Mouse (Mus musculus) liver, embryonic 12.5 days (tissue): ENCODE results near the gene Cpne5. TPM values are rescaled to one million over a fixed set of nuclear protein-coding genes. Genes with fewer than 3 reads are reported as not detected.

Experiments
- ATAC-seq: fragments of 200-750 bp; cut with Nextera tagmentation; 2 replicates; pipeline ENCODE4 v1.8.0; 2017; ENCODE audit warnings: moderate number of reproducible peaks, mild to moderate bottlenecking, moderate library complexity
- H3K27ac ChIP-seq: fragments of 300-500 bp; sonication (generic); 2 replicates; pipeline ENCODE4 v1.5.1; 2016; ENCODE audit warnings: mild to moderate bottlenecking
- H3K27me3 ChIP-seq: fragments of 300-500 bp; sonication (generic); replicated peaks from 2 replicates; pipeline ENCODE4 v1.6.1; 2016; ENCODE audit warnings: mild to moderate bottlenecking, moderate library complexity
- H3K36me3 ChIP-seq: fragments of 300-500 bp; sonication (generic); 2 replicates; pipeline ENCODE4 v1.6.1; 2016; ENCODE audit warnings: mild to moderate bottlenecking, moderate library complexity
- H3K4me1 ChIP-seq: fragments of 300-500 bp; sonication (generic); 2 replicates; pipeline ENCODE4 v1.6.1; 2016
- H3K4me2 ChIP-seq: fragments of 300-500 bp; sonication (generic); 2 replicates; pipeline ENCODE4 v1.6.1; 2016; ENCODE audit warnings: mild to moderate bottlenecking, moderate library complexity
- H3K4me3 ChIP-seq: fragments of 300-500 bp; sonication (generic); 2 replicates; pipeline ENCODE4 v1.5.1; 2016; ENCODE audit warnings: mild to moderate bottlenecking, moderate library complexity
- H3K9ac ChIP-seq: fragments of 300-500 bp; sonication (generic); 2 replicates; pipeline ENCODE4 v1.6.1; 2016; ENCODE audit warnings: mild to moderate bottlenecking, moderate library complexity
- H3K9me3 ChIP-seq: fragments of 300-500 bp; sonication (generic); replicated peaks from 2 replicates; pipeline ENCODE4 v1.6.1; 2016; ENCODE audit warnings: mild to moderate bottlenecking, moderate library complexity
- WGBS: fragments of 180-500 bp; shearing (Covaris S2); methylation state at CpG from one replicate; pipeline ENCODE4 v1.1.7; 2016; ENCODE audit not compliant: insufficient replicate concordance; 5-methylcytosine and 5-hydroxymethylcytosine counted together
- polyA plus RNA-seq: library from polyadenylated mRNA; unstranded; fragments of >200 nt; fragmentation: Nextera tagmentation; extraction: Ambion mirVana; gene quantifications from 2 replicates; pipeline ENCODE4 v1.2.1, GENCODE M21; 2016

Cpne5 gene
- polyA plus RNA-seq, 1 experiment from 2014 or later = 0.18 TPM

DNA sequence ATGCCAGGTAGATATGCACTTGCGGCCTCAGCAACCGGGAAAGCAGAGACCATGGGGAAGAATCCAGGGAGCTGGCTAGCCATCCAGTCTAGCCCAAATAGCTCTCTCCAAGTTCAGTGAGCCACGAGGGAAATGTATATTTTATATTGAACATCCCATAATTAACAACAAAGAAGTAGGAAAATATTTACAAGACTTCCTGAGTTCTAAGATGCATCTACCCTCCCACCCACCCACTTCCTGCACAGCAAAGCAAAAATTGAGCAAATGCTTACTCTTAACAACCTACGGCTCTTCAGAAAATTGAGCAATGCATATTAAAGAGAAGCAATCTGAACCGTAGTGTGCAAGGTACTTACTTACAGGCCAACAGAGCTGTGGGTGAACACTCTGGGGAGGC, 26.8 kb upstream of the Cpne5 start:
- no peak for ATAC-seq
- H3K9me3 ChIP-seq = no peaks in the 10 kb centered on the region
- peaks cover 67% of the 10 kb centered on the region for H3K4me1 ChIP-seq
- H3K4me3 ChIP-seq = peak overlapping the region; percentile 88
- H3K36me3 ChIP-seq = peaks cover 22% of the 10 kb centered on the region
- H3K27ac ChIP-seq = peak overlapping the region; percentile 96
- no peaks in the 10 kb centered on the region for H3K27me3 ChIP-seq
- H3K4me2 ChIP-seq = peak overlapping the region; percentile 80
- 67% methylated on average over 5 of the region's 5 CpGs for WGBS
- H3K9ac ChIP-seq = peak overlapping the region; percentile 88

DNA sequence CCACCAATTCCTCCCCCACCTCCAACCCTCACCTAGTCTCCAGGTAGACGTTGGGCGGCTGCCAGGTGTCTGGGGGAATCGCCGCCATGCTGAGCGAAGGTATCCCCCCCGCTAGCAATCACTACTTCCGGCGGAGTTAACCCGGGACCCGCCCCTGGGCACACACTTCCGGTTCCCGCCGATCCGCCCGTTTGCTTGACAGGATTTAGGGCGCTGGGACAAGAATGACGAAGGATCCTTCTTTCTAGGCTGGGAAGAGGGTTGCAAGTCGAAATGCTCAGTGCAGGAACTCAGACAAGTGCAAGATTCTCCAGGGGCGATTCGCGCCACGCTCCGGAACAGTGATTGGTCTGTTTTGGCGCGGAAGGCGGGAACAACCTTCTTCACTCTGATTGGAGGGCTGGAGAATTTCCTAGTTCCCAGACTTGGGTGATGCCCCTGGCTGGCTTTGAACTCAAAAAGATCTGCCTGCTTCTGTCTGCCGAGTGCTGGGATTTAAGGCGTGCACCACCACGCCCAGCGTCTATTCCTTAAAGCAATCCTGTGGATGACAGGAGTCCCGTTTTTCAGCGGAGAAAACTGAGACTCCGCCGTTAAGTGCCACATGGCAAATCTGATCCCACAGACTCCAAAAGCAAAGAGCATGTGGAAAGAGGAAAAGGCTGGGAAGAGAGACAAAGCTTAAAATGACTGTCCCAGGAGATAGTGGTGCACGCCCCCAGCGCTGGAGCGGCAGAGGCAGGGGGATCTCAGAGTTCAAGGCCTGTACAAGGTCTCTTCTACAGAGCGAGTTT, 26.1 kb upstream of the Cpne5 start, which contains the start of gene Ppil1:
Ppil1 (minus strand) TSS at position 347 of the 794 bp plus-strand sequence.
- H3K27me3 ChIP-seq = no peaks in the 10 kb centered on the region
- H3K4me3 ChIP-seq = peak within 1 kb of the TSS; percentile 88
- H3K4me2 ChIP-seq = peak within 1 kb of the TSS; percentile 80
- H3K27ac ChIP-seq = peak within 1 kb of the TSS; percentile 96
- ATAC-seq = peak; percentile 62
- H3K9ac ChIP-seq = peak within 1 kb of the TSS; percentile 88
- 6% methylated on average over 38 of the region's 38 CpGs for WGBS
- peaks cover 70% of the 10 kb centered on the region for H3K4me1 ChIP-seq
- no peaks in the 10 kb centered on the region for H3K9me3 ChIP-seq
- H3K36me3 ChIP-seq = peaks cover 29% of the 10 kb centered on the region

DNA sequence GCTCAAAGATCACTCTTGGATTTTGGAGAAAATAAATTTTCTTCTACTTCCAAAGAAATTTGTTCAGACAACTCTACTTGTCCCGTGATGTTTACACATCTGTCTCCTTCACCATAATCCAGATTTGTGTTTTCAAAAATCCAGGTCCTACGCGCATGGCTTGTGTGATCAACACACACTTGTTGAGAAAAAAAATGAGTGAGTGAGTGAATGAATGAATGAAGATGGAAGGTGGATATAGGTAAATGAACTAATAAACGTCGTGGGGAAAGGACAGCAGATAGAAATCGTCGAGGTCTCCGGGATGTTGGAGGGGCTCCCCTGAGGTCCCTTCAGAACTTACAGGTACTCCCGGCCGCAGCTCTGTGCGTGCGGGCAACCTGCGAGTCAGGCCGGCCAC, 25.4 kb upstream of the Cpne5 start:
- Histone ChIP-seq H3K4me1 (peaks cover 76% of the 10 kb centered on the region), H3K9me3 (no peaks in the 10 kb centered on the region), H3K9ac (peak overlapping the region; percentile 88), H3K36me3 (peaks cover 35% of the 10 kb centered on the region), H3K4me2 (peak overlapping the region; percentile 80), H3K4me3 (peak overlapping the region; percentile 88), H3K27ac (peak overlapping the region; percentile 96), H3K27me3 (no peaks in the 10 kb centered on the region)
- under 1% methylated on average over 14 of the region's 14 CpGs for WGBS
- peak; percentile 6; the same call in 1 of the 2 replicates for ATAC-seq

DNA sequence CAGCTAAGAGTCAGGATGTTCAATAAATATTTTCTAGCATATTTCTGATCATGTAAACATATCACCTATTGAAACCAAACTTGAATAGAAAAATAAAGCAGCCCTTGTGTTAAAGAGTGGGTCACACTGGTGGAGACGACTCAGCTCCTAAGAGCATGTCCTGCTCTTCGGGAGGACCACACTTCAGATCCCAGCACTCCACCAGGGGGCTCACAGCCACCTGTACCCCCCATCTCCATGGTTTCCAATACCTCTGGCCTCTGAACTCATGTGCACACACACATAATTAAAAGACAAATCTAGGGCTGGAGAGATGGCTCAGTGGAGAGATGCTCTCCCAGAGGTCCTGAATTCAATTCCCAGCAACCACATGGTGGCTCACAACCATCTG, 24.3 kb upstream of the Cpne5 start:
- Histone ChIP-seq H3K4me3 (peak overlapping the region; percentile 88), H3K9me3 (no peaks in the 10 kb centered on the region), H3K27ac (no peak overlapping the region), H3K9ac (peak overlapping the region; percentile 88), H3K4me2 (peak overlapping the region; percentile 80), H3K36me3 (peaks cover 47% of the 10 kb centered on the region), H3K27me3 (no peaks in the 10 kb centered on the region), H3K4me1 (peaks cover 80% of the 10 kb centered on the region)
- no peak for ATAC-seq
- WGBS = 37% methylated on average over 2 of the region's 2 CpGs

- WGBS = 78% methylated on average over 22 of the region's 22 CpGs
- Histone ChIP-seq H3K4me3 (peak overlapping the region; percentile 88), H3K9ac (peak overlapping the region; percentile 88), H3K27me3 (no peaks in the 10 kb centered on the region), H3K27ac (peak overlapping the region; percentile 43; the same call in 1 of the 2 replicates), H3K4me1 (peaks cover 85% of the 10 kb centered on the region), H3K4me2 (peak overlapping the region; percentile 80), H3K36me3 (peaks cover 52% of the 10 kb centered on the region), H3K9me3 (no peaks in the 10 kb centered on the region)
- no peak for ATAC-seq
Observed at GRCm38 (mm10) chr17:29261603-29262258, 23.8 kb upstream of the Cpne5 start.

DNA sequence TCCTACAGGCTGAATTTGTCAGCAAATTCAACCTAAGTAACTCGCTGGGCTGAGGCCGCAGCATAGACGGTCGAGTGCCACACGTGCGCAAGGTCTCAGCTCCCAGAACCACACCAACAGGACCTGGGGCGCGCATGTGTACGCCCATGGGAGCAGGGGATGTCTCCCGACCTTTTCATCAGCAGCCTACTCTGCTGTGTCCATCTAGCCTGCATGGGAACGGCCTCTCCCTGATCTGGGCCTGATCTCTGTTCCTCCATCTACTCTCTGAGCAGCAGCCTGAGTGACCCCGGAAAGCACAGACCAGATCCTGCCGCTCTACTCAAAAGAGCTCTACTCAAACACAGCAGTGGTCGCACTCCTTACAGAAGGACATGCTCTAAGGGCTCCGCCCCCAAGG, 22.5 kb upstream of the Cpne5 start:
- peak overlapping the region; percentile 80; the same call in 1 of the 2 replicates for H3K4me2 ChIP-seq
- ATAC-seq = no peak
- H3K36me3 ChIP-seq = peaks cover 65% of the 10 kb centered on the region
- 0 out of 2 replicates have a peak overlapping the region, but pooled peaks have one; percentile 88 for H3K9ac ChIP-seq
- no peaks in the 10 kb centered on the region for H3K9me3 ChIP-seq
- H3K27ac ChIP-seq = peak overlapping the region; percentile 1; the same call in 1 of the 2 replicates
- H3K4me1 ChIP-seq = peaks cover 86% of the 10 kb centered on the region
- no peaks in the 10 kb centered on the region for H3K27me3 ChIP-seq
- H3K4me3 ChIP-seq = no peak overlapping the region
- 87% methylated on average over 15 of the region's 15 CpGs for WGBS

DNA sequence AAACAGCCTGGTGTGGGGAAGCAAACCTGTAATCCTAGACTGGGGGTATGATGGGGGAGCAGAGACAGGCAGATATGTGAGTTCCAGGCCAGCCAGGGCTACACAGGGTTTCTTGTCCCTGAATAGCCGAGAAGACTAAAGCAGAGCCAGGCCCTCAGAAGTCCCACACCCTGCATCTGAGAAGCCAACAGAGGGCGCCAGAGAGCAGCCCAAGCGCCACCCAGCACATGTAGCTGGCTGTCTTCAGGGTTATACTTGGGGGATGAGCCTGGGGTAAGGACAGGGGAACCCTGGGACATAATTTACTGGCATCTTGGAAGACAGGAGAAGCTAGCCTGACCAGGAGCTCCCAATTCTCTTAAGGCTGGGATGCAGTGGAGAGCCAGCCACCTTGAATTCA, 21.5 kb upstream of the Cpne5 start:
- Histone ChIP-seq H3K4me1 (peaks cover 76% of the 10 kb centered on the region), H3K27ac (no peak overlapping the region), H3K36me3 (peaks cover 75% of the 10 kb centered on the region)

GRCm38 (mm10) chr17:29258921-29259320, 21.0 kb upstream of the Cpne5 start:
- Histone ChIP-seq H3K4me2 (no peak overlapping the region), H3K9ac (no peak overlapping the region), H3K36me3 (peaks cover 80% of the 10 kb centered on the region), H3K4me3 (no peak overlapping the region), H3K9me3 (no peaks in the 10 kb centered on the region), H3K27me3 (no peaks in the 10 kb centered on the region), H3K27ac (no peak overlapping the region), H3K4me1 (peaks cover 72% of the 10 kb centered on the region)
- WGBS = 91% methylated on average over 2 of the region's 2 CpGs
- ATAC-seq = no peak

More for the DNA sequence above, 21.5 kb upstream of the Cpne5 start:
- Histone ChIP-seq H3K9me3 (no peaks in the 10 kb centered on the region), H3K4me2 (peak overlapping the region; percentile 19; the same call in 1 of the 2 replicates), H3K9ac (0 out of 2 replicates have a peak overlapping the region, but pooled peaks have one; percentile 4), H3K27me3 (no peaks in the 10 kb centered on the region), H3K4me3 (no peak overlapping the region)
- no peak for ATAC-seq
- 9% methylated on average over 3 of the region's 3 CpGs for WGBS

GRCm38 (mm10) chr17:29258025-29258558, 20.1 kb upstream of the Cpne5 start:
- Histone ChIP-seq H3K4me1 (peaks cover 69% of the 10 kb centered on the region), H3K27ac (no peak overlapping the region), H3K9ac (no peak overlapping the region), H3K27me3 (no peaks in the 10 kb centered on the region), H3K36me3 (peaks cover 89% of the 10 kb centered on the region), H3K4me3 (no peak overlapping the region), H3K9me3 (no peaks in the 10 kb centered on the region), H3K4me2 (no peak overlapping the region)
- WGBS = 79% methylated on average over 10 of the region's 10 CpGs
- no peak for ATAC-seq

GRCm38 (mm10) chr17:29257001-29257511, 19.1 kb upstream of the Cpne5 start:
- H3K4me2 ChIP-seq = no peak overlapping the region
- H3K27ac ChIP-seq = no peak overlapping the region
- WGBS = 83% methylated on average over 10 of the region's 10 CpGs

DNA sequence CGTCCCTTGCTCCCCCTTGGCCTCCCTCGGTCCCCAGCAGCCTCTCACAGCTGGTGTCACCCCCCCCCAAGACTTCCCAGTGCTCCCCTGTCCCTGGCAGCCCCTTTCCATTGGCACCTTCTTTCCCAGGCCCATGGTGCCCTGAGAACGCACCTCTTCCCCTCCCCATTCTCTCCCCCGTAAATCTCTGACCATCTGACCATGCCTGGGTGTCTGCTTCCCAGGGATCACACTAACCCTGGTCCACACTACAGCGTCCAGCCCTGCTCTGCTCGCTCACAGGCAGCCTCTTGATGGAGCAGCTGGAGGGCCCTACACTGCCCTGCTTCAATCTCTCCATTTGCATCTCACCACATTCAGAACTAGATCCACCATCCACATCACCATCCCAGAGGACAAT, 18.5 kb upstream of the Cpne5 start:
- H3K4me2 ChIP-seq = no peak overlapping the region
- no peak for ATAC-seq
- H3K27me3 ChIP-seq = no peaks in the 10 kb centered on the region
- peaks cover 54% of the 10 kb centered on the region for H3K4me1 ChIP-seq
- no peaks in the 10 kb centered on the region for H3K9me3 ChIP-seq
- 87% methylated on average over 6 of the region's 6 CpGs for WGBS
- no peak overlapping the region for H3K9ac ChIP-seq
- no peak overlapping the region for H3K27ac ChIP-seq
- H3K36me3 ChIP-seq = peaks cover 100% of the 10 kb centered on the region
- no peak overlapping the region for H3K4me3 ChIP-seq

More at GRCm38 (mm10) chr17:29257001-29257511, 19.1 kb upstream of the Cpne5 start:
- Histone ChIP-seq H3K36me3 (peaks cover 99% of the 10 kb centered on the region), H3K4me3 (no peak overlapping the region), H3K27me3 (no peaks in the 10 kb centered on the region), H3K9ac (no peak overlapping the region), H3K9me3 (no peaks in the 10 kb centered on the region), H3K4me1 (peaks cover 59% of the 10 kb centered on the region)
- ATAC-seq = no peak
